Mouse (Mus musculus) MEL (cell line): ENCODE data around the gene Defb28. TPM values are rescaled to one million over a fixed set of nuclear protein-coding genes. Genes with fewer than 3 reads are reported as not detected.

Experiments used
- DNase-seq: peaks from one replicate; pipeline ENCODE4 v3.0.0; 2011; ENCODE audit warnings: low read depth, low spot score
- H3K27ac ChIP-seq: 2 replicates; pipeline ENCODE4 v1.5.1; 2012; ENCODE audit warnings: low read depth, mild to moderate bottlenecking, control low read depth, low read length, moderate library complexity; ENCODE audit not compliant: control insufficient read depth
- H3K27me3 ChIP-seq, 2 experiments: fragments of 150-350 bp in 1 of 2; sonication (generic) in 1 of 2; 2 replicates each; pipeline ENCODE4 v1.6.1; 2012; ENCODE audit warnings: low read length in 2 of 2, mild to moderate bottlenecking in 2 of 2, improper control_type of control experiment in 1 of 2, moderate library complexity in 1 of 2; ENCODE audit not compliant: insufficient read depth in 2 of 2, control insufficient read depth in 1 of 2
- H3K36me3 ChIP-seq, 2 experiments: 2 replicates each; pipeline ENCODE4 v1.6.1; 2012 to 2014; ENCODE audit warnings: low read length in 2 of 2, improper control_type of control experiment in 1 of 2, inconsistent platforms in 1 of 2, mild to moderate bottlenecking in 1 of 2; ENCODE audit not compliant: insufficient read depth in 2 of 2, control insufficient read depth in 1 of 2
- H3K4me1 ChIP-seq, 2 experiments: fragments of 150-350 bp in 1 of 2; sonication (generic) in 1 of 2; 2 replicates each; pipeline ENCODE4 v1.6.1; 2012; ENCODE audit warnings: low read length in 2 of 2, improper control_type of control experiment in 1 of 2, mild to moderate bottlenecking in 1 of 2; ENCODE audit not compliant: insufficient read depth in 2 of 2, control insufficient read depth in 1 of 2
- H3K4me3 ChIP-seq, 2 experiments: fragments of 150-350 bp in 1 of 2; sonication (generic) in 1 of 2; 2 replicates each; pipeline ENCODE4 v1.5.1; 2012; ENCODE audit warnings: low read depth in 2 of 2, low read length in 2 of 2, mild to moderate bottlenecking in 2 of 2, moderate library complexity in 2 of 2, control low read depth in 1 of 2, improper control_type of control experiment in 1 of 2; ENCODE audit not compliant: control insufficient read depth in 1 of 2, insufficient read depth in 1 of 2
- H3K79me2 ChIP-seq: 2 replicates; pipeline ENCODE4 v1.6.1; 2012; ENCODE audit warnings: mild to moderate bottlenecking, low read length, moderate library complexity; ENCODE audit not compliant: control insufficient read depth, poor library complexity, insufficient read depth
- H3K9ac ChIP-seq: 2 replicates; pipeline ENCODE4 v1.6.1; 2012; ENCODE audit warnings: low read depth, mild to moderate bottlenecking, control low read depth, low read length, moderate library complexity; ENCODE audit not compliant: control insufficient read depth, poor library complexity, severe bottlenecking
- H3K9me3 ChIP-seq: fragments of 150-350 bp; sonication (generic); replicated peaks from 2 replicates; pipeline ENCODE4 v1.6.1; 2012; ENCODE audit warnings: mild to moderate bottlenecking, low read length, improper control_type of control experiment, moderate library complexity; ENCODE audit not compliant: insufficient read depth
- BHLHE40 ChIP-seq: IDR thresholded peaks from 2 replicates; pipeline ENCODE4 v1.6.1; 2012; ENCODE audit warnings: low read depth, mild to moderate bottlenecking, inconsistent platforms, low read length, improper control_type of control experiment, borderline replicate concordance
- CHD1 ChIP-seq: IDR thresholded peaks from 2 replicates; pipeline ENCODE4 v1.6.1; 2012; ENCODE audit warnings: low read depth, mild to moderate bottlenecking, inconsistent platforms, low read length, improper control_type of control experiment
- CHD2 ChIP-seq: IDR thresholded peaks from 2 replicates; pipeline ENCODE4 v1.6.1; 2011; ENCODE audit warnings: low read length, improper control_type of control experiment
- CTCF ChIP-seq, 3 experiments: IDR thresholded peaks in 2 of 3; conservative IDR thresholded peaks in 1 of 3; 2 replicates each; pipeline ENCODE4 v1.5.1; 2011 to 2012; ENCODE audit warnings: low read length in 3 of 3, low read depth in 2 of 3, mild to moderate bottlenecking in 2 of 3, improper control_type of control experiment in 1 of 3, inconsistent platforms in 1 of 3, mixed read lengths in 1 of 3, moderate library complexity in 1 of 3; ENCODE audit not compliant: control insufficient read depth in 1 of 3, insufficient read depth in 1 of 3, poor library complexity in 1 of 3, severe bottlenecking in 1 of 3
- ELF1 ChIP-seq: IDR thresholded peaks from 2 replicates; pipeline ENCODE4 v1.6.1; 2014; ENCODE audit warnings: low read depth, mild to moderate bottlenecking, inconsistent platforms, low read length, improper control_type of control experiment, moderate library complexity
- EP300 ChIP-seq, 2 experiments: IDR thresholded peaks; 2 replicates each; pipeline ENCODE4 v1.6.1; 2011; ENCODE audit warnings: improper control_type of control experiment in 2 of 2, low read length in 2 of 2, low read depth in 1 of 2, mild to moderate bottlenecking in 1 of 2
- ETS1 ChIP-seq: IDR thresholded peaks from 2 replicates; pipeline ENCODE4 v1.6.1; 2012; ENCODE audit warnings: low read depth, mild to moderate bottlenecking, inconsistent platforms, low read length, improper control_type of control experiment, moderate library complexity
- GABPA ChIP-seq: IDR thresholded peaks from 2 replicates; pipeline ENCODE4 v1.6.1; 2012; ENCODE audit warnings: low read depth, mild to moderate bottlenecking, inconsistent platforms, low read length, improper control_type of control experiment, moderate library complexity
- GATA1 ChIP-seq: IDR thresholded peaks from 2 replicates; pipeline ENCODE4 v1.6.1; 2011; ENCODE audit warnings: low read depth, low read length, improper control_type of control experiment
- HCFC1 ChIP-seq: IDR thresholded peaks from 2 replicates; pipeline ENCODE4 v1.6.1; 2012; ENCODE audit warnings: low read depth, mild to moderate bottlenecking, inconsistent platforms, low read length, improper control_type of control experiment, moderate library complexity
- JUND ChIP-seq: IDR thresholded peaks from 2 replicates; pipeline ENCODE4 v1.6.1; 2011; ENCODE audit warnings: low read depth, mild to moderate bottlenecking, improper control_type of control experiment, low read length
- MAX ChIP-seq: IDR thresholded peaks from 2 replicates; pipeline ENCODE4 v1.6.1; 2011; ENCODE audit warnings: low read length, improper control_type of control experiment
- MAZ ChIP-seq: IDR thresholded peaks from 2 replicates; pipeline ENCODE4 v1.6.1; 2012; ENCODE audit warnings: low read depth, mild to moderate bottlenecking, inconsistent platforms, low read length, improper control_type of control experiment
- MEF2A ChIP-seq: IDR thresholded peaks from 2 replicates; pipeline ENCODE4 v1.6.1; 2014; ENCODE audit warnings: low read depth, mild to moderate bottlenecking, inconsistent platforms, low read length, improper control_type of control experiment; ENCODE audit not compliant: poor library complexity, insufficient replicate concordance, severe bottlenecking; ENCODE audit errors: extremely low read depth
- MXI1 ChIP-seq: IDR thresholded peaks from 2 replicates; pipeline ENCODE4 v1.6.1; 2011; ENCODE audit warnings: mild to moderate bottlenecking, low read depth, low read length, improper control_type of control experiment
- MYB ChIP-seq: IDR thresholded peaks from 2 replicates; pipeline ENCODE4 v1.6.1; 2011; ENCODE audit warnings: mild to moderate bottlenecking, low read depth, low read length, improper control_type of control experiment
- MYC ChIP-seq: IDR thresholded peaks from 2 replicates; pipeline ENCODE4 v1.6.1; 2011; ENCODE audit warnings: low read depth, mild to moderate bottlenecking, low read length, improper control_type of control experiment, moderate library complexity
- NELFE ChIP-seq: IDR thresholded peaks from 2 replicates; pipeline ENCODE4 v1.6.1; 2011; ENCODE audit warnings: low read depth, low read length, improper control_type of control experiment
- POLR2A ChIP-seq, 2 experiments: IDR thresholded peaks; 2 replicates each; pipeline ENCODE4 v1.6.1; 2011 to 2012; ENCODE audit warnings: low read length in 2 of 2, mild to moderate bottlenecking in 2 of 2, control low read depth in 1 of 2, improper control_type of control experiment in 1 of 2, low read depth in 1 of 2, moderate library complexity in 1 of 2; ENCODE audit not compliant: control insufficient read depth in 1 of 2, insufficient read depth in 1 of 2, poor library complexity in 1 of 2
- POLR2AphosphoS2 ChIP-seq: IDR thresholded peaks from 2 replicates; pipeline ENCODE4 v1.6.1; 2011; ENCODE audit warnings: low read length, improper control_type of control experiment
- POLR2AphosphoS5 ChIP-seq: IDR thresholded peaks from 2 replicates; pipeline ENCODE4 v1.6.1; 2012; ENCODE audit warnings: low read depth, borderline replicate concordance, mild to moderate bottlenecking, inconsistent platforms, low read length, moderate library complexity, mixed read lengths
- RAD21 ChIP-seq: IDR thresholded peaks from 2 replicates; pipeline ENCODE4 v1.6.1; 2011; ENCODE audit warnings: mild to moderate bottlenecking, low read depth, low read length, improper control_type of control experiment
- SIN3A ChIP-seq: IDR thresholded peaks from 2 replicates; pipeline ENCODE4 v1.6.1; 2012; ENCODE audit warnings: low read length, improper control_type of control experiment, inconsistent platforms
- TBP ChIP-seq: IDR thresholded peaks from 2 replicates; pipeline ENCODE4 v1.8.0; 2011; ENCODE audit warnings: low read depth, low read length, improper control_type of control experiment
- UBTF ChIP-seq: IDR thresholded peaks from 2 replicates; pipeline ENCODE4 v1.6.1; 2012; ENCODE audit warnings: low read depth, mild to moderate bottlenecking, inconsistent platforms, low read length, improper control_type of control experiment, moderate library complexity, borderline replicate concordance; ENCODE audit not compliant: insufficient read depth
- USF1 ChIP-seq: IDR thresholded peaks from 2 replicates; pipeline ENCODE4 v1.6.1; 2014; ENCODE audit warnings: low read depth, mild to moderate bottlenecking, inconsistent platforms, low read length, improper control_type of control experiment, moderate library complexity
- USF2 ChIP-seq, 2 experiments: IDR thresholded peaks; 2 replicates each; pipeline ENCODE4 v1.6.1; 2011 to 2012; ENCODE audit warnings: improper control_type of control experiment in 2 of 2, low read length in 2 of 2, borderline replicate concordance in 1 of 2, inconsistent platforms in 1 of 2, low read depth in 1 of 2, mild to moderate bottlenecking in 1 of 2; ENCODE audit not compliant: insufficient read depth in 1 of 2
- ZC3H11A ChIP-seq: IDR thresholded peaks from 2 replicates; pipeline ENCODE4 v1.6.1; 2012; ENCODE audit warnings: low read depth, mild to moderate bottlenecking, inconsistent platforms, low read length, improper control_type of control experiment
- ZKSCAN1 ChIP-seq: IDR thresholded peaks from 2 replicates; pipeline ENCODE4 v1.6.1; 2012; ENCODE audit warnings: low read depth, mild to moderate bottlenecking, inconsistent platforms, low read length, improper control_type of control experiment, moderate library complexity
- ZMIZ1 ChIP-seq: IDR thresholded peaks from 2 replicates; pipeline ENCODE4 v1.6.1; 2012; ENCODE audit warnings: low read depth, mild to moderate bottlenecking, inconsistent platforms, low read length, improper control_type of control experiment, moderate library complexity
- ZNF384 ChIP-seq: IDR thresholded peaks from 2 replicates; pipeline ENCODE4 v1.6.1; 2012; ENCODE audit warnings: low read depth, mild to moderate bottlenecking, inconsistent platforms, low read length, improper control_type of control experiment
- polyA plus RNA-seq, 2 experiments: library from polyadenylated mRNA; stranded (reverse) in 1 of 2; unstranded in 1 of 2; fragments of >175 nt in 1 of 2; fragments of >200 nt in 1 of 2; gene quantifications; 2 replicates each; pipeline versions ENCODE4 v1.2.1 to v1.2.4; 2012; ENCODE audit warnings: low replicate concordance in 2 of 2, low read depth in 1 of 2; ENCODE audit not compliant: insufficient read length in 2 of 2, insufficient read depth in 1 of 2, missing spikeins in 1 of 2
- total RNA-seq: library from RNA; depleted of rRNA; stranded (reverse); fragments of 300-350 nt; gene quantifications from 2 replicates; pipeline ENCODE4 v1.2.3, GENCODE M21; 2012; rRNA removed

Gene Defb28
- not detected in 2 replicates for total RNA-seq
- not detected for polyA plus RNA-seq

DNA sequence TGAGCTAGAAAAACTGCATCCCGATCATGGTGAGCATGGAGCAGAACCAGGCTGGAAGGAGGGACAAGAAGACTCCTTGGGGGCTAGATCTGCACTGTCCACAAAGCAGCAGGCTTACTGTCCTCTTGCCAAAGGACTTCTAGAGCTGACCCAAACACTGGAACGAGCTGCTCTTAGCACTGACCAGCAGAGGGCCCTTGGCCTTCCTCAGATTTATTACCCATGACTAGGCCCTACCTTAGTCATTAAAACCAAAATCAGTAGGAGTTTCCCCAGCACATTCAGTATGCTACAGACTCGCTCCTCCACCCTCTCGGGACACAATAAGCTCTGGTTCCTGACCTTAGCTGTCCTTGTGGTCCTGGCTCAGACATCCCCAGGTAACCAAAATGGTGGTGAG, at the start of gene Defb28:
Gene Defb28, plus strand, starts transcription at position 275 of the 400 bp plus-strand sequence.
- Histone ChIP-seq H3K9ac (no peak within 1 kb of the TSS), H3K27me3 (peaks cover 0 to 15% of the 10 kb centered on the region in 2 experiments), H3K27ac (no peak within 1 kb of the TSS), H3K36me3 (no peaks in the 10 kb centered on the region), H3K79me2 (no peaks in the 10 kb centered on the region), H3K4me3 (no peak within 1 kb of the TSS), H3K4me1 (no peaks in the 10 kb centered on the region), H3K9me3 (no peaks in the 10 kb centered on the region)
- no peak for DNase-seq
- TF ChIP-seq ZNF384 = no peak
- TF ChIP-seq MYB = no peak
- no peak for TF ChIP-seq MEF2A
- TF ChIP-seq ZKSCAN1 = no peak
- TF ChIP-seq USF1 = no peak
- no peak for TF ChIP-seq HCFC1
- no peak for TF ChIP-seq USF2 (IDR thresholded peaks at IDR 0.05; ENCODE audit: borderline replicate concordance in 1 of 2, insufficient read depth in 1 of 2, low read depth in 1 of 2, low read length in 2 of 2)
- no peak for TF ChIP-seq ZMIZ1
- TF ChIP-seq POLR2AphosphoS5 = no peak
- TF ChIP-seq CTCF (IDR thresholded peaks at IDR 0.05 in 2 of 3, conservative IDR thresholded peaks at IDR 0.05 in 1 of 3; ENCODE audit: control insufficient read depth in 1 of 3, insufficient read depth in 1 of 3, low read depth in 2 of 3, low read length in 3 of 3, poor library complexity in 1 of 3, severe bottlenecking in 1 of 3) = no peak
- TF ChIP-seq CHD1 = no peak
- TF ChIP-seq JUND = no peak
- TF ChIP-seq MAZ = no peak
- TF ChIP-seq RAD21 = no peak

DNA sequence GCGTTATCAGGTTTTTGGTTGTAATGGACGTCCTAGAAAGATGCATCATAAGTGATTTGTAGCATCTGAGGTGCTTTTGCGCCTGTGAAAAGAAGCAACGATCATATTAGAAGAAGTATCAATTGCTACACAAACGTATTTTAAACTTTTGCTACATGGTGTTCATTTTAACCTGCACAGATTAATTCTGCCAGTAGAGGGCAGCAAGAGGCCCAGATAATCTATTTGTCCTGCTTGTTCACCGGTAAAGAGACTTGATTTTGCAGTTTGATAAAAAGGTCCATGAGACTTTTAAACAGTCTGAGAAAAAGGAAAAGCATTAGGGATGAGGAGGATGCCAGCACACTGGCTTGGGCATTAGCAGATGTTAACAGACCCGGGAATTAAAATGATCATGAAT, 47.1 kb upstream of the Defb28 start:
- Histone ChIP-seq H3K27me3 (peaks cover 4 to 11% of the 10 kb centered on the region in 2 experiments), H3K36me3 (no peaks in the 10 kb centered on the region), H3K79me2 (no peaks in the 10 kb centered on the region), H3K4me3 (peak overlapping the region in 1 of 2 experiments; percentile 37; a peak in 1 of 4 replicates), H3K4me1 (no peaks in the 10 kb centered on the region), H3K27ac (no peak overlapping the region), H3K9ac (no peak overlapping the region), H3K9me3 (no peaks in the 10 kb centered on the region)
- DNase-seq = peak; percentile 62
- TF ChIP-seq ELF1 (no peak), POLR2A (IDR thresholded peaks at IDR 0.05; ENCODE audit: control insufficient read depth in 1 of 2, insufficient read depth in 1 of 2, low read depth in 1 of 2, low read length in 2 of 2, poor library complexity in 1 of 2) (no peak), GATA1 (peak; percentile 65; the same call in 1 of the 2 replicates), CHD2 (no peak), ETS1 (no peak), EP300 (IDR thresholded peaks at IDR 0.05; ENCODE audit: low read depth in 1 of 2, low read length in 2 of 2) (no peak), JUND (no peak), USF2 (IDR thresholded peaks at IDR 0.05; ENCODE audit: borderline replicate concordance in 1 of 2, insufficient read depth in 1 of 2, low read depth in 1 of 2, low read length in 2 of 2) (no peak), ZMIZ1 (no peak), MYC (no peak), UBTF (no peak), POLR2AphosphoS2 (no peak), SIN3A (no peak), ZC3H11A (peak; percentile 38; the same call in 1 of the 2 replicates), HCFC1 (no peak), NELFE (no peak), ZKSCAN1 (no peak), BHLHE40 (no peak), MYB (no peak), MXI1 (no peak), MEF2A (no peak), TBP (no peak), CHD1 (no peak), MAX (no peak), GABPA (no peak)
